Mouse (Mus musculus): ENCODE measurements around the gene Dennd1a.
"Not testable (repeated sequence)": the region's sequence is repeated elsewhere in the genome, so short reads cannot be mapped to it uniquely, and the experiment has no call there.

Gene Dennd1a

GRCm38 (mm10) chr2:37971726-37972125, 315.5 kb downstream of the Dennd1a start:
- no peak for ATAC-seq (ENCODE audit: low TSS enrichment)

DNA sequence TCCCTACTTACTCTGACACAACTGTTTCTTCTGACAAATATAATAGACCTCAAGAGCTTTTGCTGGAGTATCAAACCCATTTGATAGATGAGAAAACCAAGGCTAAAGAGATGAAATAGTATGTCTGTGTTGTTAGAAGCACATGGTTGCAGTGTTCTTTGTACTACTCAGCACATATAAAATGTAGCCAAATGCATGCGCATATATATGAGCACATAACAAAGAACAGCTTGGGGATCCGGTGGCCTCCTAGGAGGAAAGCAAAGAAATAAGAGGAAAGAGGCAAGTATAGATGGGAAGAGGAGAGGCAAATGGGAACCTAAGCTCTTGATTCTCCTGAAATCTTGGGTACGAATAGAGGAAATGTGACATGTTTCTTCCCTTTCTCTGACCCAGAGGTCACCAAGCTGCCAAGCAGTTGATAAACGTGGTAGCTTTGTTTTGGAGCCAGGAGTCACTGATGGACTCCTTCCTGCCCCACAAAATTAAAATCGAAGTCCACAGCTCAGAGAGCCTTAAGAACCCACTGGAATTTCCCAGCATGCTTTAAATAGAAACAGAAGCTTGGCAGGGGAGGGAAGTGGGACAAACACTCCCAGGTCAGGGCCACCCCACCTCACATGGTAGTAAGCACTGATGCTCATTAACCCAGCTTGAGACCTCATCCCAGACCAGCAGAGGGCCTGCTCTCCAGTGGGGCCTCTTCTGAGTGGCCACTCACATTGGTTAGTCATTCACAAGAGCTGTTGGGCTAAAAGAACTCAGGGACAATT, 317.3 kb downstream of the Dennd1a start:
- ATAC-seq (ENCODE audit: low TSS enrichment), result peak; percentile 73

- peak; percentile 70 for ATAC-seq (ENCODE audit: low TSS enrichment)
Measured at GRCm38 (mm10) chr2:37964534-37964933, 322.7 kb downstream of the Dennd1a start.

GRCm38 (mm10) chr2:37963362-37963761, 323.8 kb downstream of the Dennd1a start:
- peak; percentile 71 for ATAC-seq (ENCODE audit: low TSS enrichment)

DNA sequence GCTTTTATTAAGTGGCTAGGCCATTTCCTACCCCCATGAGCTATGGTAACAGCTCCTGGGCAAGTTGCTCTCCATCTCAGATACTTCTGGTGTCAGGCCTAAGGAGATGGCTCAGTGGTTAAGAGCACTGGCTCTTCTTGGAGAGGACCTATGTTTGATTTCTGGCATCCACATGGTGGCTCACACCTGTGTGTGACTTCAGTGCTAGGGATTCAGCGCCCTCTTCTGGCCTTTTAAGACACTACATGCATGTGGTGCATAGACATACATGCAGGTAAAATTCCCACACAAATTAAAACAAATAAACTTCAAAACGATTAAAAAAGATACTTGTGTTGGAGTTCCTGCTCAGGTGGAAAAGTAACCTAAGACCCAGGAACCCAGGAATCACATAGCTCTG, 338.8 kb downstream of the Dennd1a start:
- no peak for ATAC-seq (ENCODE audit: low TSS enrichment)

- ATAC-seq (ENCODE audit: low TSS enrichment), result peak; percentile 63
Measured at GRCm38 (mm10) chr2:37945598-37946336, 341.4 kb downstream of the Dennd1a start.

DNA sequence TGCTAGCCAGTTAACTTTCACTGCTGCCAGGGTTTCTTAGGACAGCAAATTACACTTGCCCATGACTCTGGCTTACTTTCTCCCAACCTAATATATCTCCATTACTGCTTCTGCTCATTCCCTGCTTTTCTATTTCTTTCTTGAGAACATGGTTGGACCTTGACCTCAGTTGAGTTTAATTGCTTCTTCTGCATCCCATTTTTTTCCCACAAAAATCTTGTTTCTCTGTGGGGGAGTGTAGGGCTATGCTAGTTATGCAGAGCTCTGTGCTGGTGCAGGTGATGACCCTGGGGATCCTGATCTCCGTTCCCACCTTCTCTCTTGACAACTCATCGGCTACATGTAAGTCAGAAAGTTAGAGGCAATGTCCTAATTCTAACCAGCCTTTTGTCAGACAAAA, 344.3 kb downstream of the Dennd1a start:
- ATAC-seq (ENCODE audit: low TSS enrichment), result no peak

DNA sequence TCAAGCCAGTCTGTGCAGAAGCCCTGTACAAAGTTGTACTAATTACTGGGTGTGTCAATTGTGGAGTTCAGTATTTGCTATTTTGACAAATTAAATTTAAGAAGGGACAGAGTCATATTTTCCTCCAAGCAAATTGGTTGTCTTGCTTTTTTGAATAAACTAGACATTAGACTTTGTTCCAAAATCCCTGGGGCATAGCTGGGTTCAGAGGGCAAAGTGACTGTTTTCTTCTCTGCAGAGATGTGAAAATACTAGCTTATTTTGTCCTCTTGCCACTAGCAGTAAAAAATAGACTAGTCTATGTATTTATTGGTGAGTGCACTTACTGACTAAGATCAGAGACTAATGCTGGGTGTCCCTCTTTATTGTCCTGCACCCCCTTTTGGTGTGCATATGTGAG, 345.4 kb downstream of the Dennd1a start:
- no peak for ATAC-seq (ENCODE audit: low TSS enrichment)

GRCm38 (mm10) chr2:37940845-37941361, 346.3 kb downstream of the Dennd1a start:
- no peak for ATAC-seq (ENCODE audit: low TSS enrichment)

GRCm38 (mm10) chr2:37939997-37940396, 347.2 kb downstream of the Dennd1a start:
- no peak for ATAC-seq (ENCODE audit: low TSS enrichment)

DNA sequence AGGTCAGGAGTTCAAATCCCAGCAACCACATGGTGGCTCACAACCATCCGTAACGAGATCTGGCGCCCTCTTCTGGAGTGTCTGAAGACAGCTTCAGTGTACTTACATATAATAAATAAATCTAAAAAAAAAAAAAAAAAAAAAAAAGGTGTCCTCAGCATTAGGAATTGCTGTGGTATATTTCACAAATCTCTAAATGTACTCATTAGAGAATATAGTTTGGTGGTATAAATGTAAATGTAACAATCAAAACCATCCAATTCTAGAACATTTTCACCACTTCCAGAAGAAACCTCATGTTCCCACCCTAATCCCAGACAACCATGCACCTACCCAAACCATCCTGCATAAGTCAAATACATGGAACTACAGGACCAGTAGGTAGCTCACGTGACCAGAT, 350.3 kb downstream of the Dennd1a start:
- ATAC-seq (ENCODE audit: low TSS enrichment), result not testable (repeated sequence)

- ATAC-seq (ENCODE audit: low TSS enrichment), result no peak
Measured at GRCm38 (mm10) chr2:37932240-37932639, 354.9 kb downstream of the Dennd1a start.

GRCm38 (mm10) chr2:37931018-37931930, 355.9 kb downstream of the Dennd1a start:
- ATAC-seq (ENCODE audit: low TSS enrichment), result no peak

- ATAC-seq (ENCODE audit: low TSS enrichment), result no peak
Measured at GRCm38 (mm10) chr2:37926133-37926503, 361.1 kb downstream of the Dennd1a start.

DNA sequence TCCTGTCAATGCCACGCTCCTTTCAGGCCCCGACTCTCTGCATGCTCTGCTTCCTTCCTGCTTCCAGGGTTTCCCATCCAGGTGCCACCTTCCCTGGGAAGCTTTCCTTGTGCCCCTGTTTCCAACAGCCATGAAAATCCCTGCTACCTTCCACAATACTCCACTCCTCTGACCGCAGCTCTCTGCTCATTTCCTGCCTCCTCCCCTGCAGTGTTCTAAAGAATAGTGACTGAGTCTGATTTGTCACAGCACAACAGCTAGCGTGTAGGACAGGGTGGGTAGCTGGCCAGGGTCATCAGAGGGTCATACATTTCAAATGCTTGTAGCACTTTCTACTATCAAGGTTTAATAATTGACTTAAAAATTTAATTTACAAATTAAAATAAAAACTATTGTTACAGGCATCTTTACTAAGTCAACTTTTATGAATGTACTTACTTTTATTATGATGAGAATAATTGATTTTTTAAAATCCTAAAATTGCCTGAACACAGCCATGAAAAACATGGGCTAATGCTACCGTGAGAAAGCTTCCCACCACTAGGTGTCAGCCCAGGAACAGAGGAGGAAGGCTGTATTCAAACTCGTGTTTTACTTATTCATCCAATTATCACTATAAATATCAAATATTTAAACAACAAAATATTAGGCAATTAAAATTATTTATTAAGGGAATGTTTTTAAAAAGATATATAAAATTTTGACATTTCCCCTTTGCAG, 361.6 kb downstream of the Dennd1a start:
- no peak for ATAC-seq (ENCODE audit: low TSS enrichment)

- ATAC-seq (ENCODE audit: low TSS enrichment), result peak; percentile 80
Measured at GRCm38 (mm10) chr2:37908721-37909506, 378.3 kb downstream of the Dennd1a start.

- ATAC-seq (ENCODE audit: low TSS enrichment), result no peak
Measured at GRCm38 (mm10) chr2:37908296-37908695, 378.9 kb downstream of the Dennd1a start.

- ATAC-seq (ENCODE audit: low TSS enrichment), result peak; percentile 82
Measured at GRCm38 (mm10) chr2:37906261-37906660, 380.9 kb downstream of the Dennd1a start.

DNA sequence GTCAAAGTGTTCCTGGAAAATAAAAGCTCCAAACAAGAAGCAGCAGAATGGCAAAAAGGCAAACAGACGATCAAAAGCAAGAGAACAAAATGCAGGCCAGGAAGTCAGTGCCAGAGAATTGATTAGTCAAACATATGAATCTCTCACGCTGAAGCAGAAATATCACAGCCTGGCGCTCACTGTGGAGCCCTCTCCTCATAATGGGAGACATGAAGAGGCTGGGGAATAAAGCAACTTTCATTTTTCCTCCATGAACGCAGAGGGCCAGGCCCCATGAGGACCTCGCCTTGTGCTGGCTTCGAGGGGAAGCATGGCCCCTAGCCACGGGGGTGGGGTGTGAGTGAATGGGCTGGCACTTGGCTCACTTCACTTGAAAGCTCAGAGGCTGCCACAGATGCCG, 383.9 kb downstream of the Dennd1a start:
- ATAC-seq (ENCODE audit: low TSS enrichment), result no peak

DNA sequence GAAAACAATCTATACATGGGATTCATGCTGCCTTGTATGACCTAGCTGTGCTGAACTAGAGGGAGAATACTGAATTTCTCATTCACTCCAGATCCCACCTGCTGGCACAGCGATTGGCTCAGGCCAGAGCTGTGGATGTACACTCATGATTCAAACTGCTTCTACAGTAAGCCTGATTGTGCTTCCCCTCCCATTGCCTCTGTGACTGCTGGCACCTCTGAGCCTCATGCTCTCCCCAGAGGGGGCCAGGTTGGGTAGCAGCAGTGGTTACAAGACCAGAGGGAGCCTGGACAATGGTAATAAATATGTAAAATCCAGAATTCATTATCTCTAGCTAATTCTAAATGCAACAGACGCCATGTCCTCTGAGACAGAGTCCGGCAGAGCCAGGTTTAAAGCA, 404.0 kb downstream of the Dennd1a start:
- no peak for ATAC-seq (ENCODE audit: low TSS enrichment)
